Mouse (Mus musculus) neural tube, embryonic 14.5 days (tissue): ENCODE results near the gene Cilp2. TPM values are rescaled to one million over a fixed set of nuclear protein-coding genes. Genes with fewer than 3 reads are reported as not detected.

Source experiments
- ATAC-seq: fragments of 200-750 bp; cut with Nextera tagmentation; 2 replicates; pipeline ENCODE4 v1.8.0; 2017; ENCODE audit warnings: low read depth, mild to moderate bottlenecking, moderate TSS enrichment, moderate library complexity
- H3K27ac ChIP-seq: fragments of 300-500 bp; sonication (generic); 2 replicates; pipeline ENCODE4 v1.5.1; 2014; ENCODE audit warnings: low read depth, mild to moderate bottlenecking, control low read depth, low read length, moderate library complexity, mixed read lengths
- H3K27me3 ChIP-seq: fragments of 300-500 bp; sonication (generic); 2 replicates; pipeline ENCODE4 v1.6.1; 2014; ENCODE audit warnings: low read length; ENCODE audit not compliant: control insufficient read depth, insufficient read depth
- H3K36me3 ChIP-seq: fragments of 300-500 bp; sonication (generic); 2 replicates; pipeline ENCODE4 v1.6.1; 2014; ENCODE audit warnings: low read length, mixed read lengths; ENCODE audit not compliant: control insufficient read depth, insufficient read depth
- H3K4me1 ChIP-seq: fragments of 300-500 bp; sonication (generic); 2 replicates; pipeline ENCODE4 v1.6.1; 2014; ENCODE audit warnings: low read length; ENCODE audit not compliant: control insufficient read depth, insufficient read depth
- H3K4me2 ChIP-seq: fragments of 300-500 bp; sonication (generic); 2 replicates; pipeline ENCODE4 v1.6.1; 2014; ENCODE audit warnings: mild to moderate bottlenecking, low read depth, low read length, control low read depth
- H3K4me3 ChIP-seq: fragments of 300-500 bp; sonication (generic); 2 replicates; pipeline ENCODE4 v1.5.1; 2014; ENCODE audit warnings: low read depth, low read length, control low read depth, mixed read lengths
- H3K9ac ChIP-seq: fragments of 300-500 bp; sonication (generic); replicated peaks from 2 replicates; pipeline ENCODE4 v1.6.1; 2014; ENCODE audit warnings: low read depth, mild to moderate bottlenecking, control low read depth, low read length, mixed read lengths
- H3K9me3 ChIP-seq: fragments of 300-500 bp; sonication (generic); 2 replicates; pipeline ENCODE4 v1.6.1; 2016; ENCODE audit warnings: low read length; ENCODE audit not compliant: control insufficient read depth
- WGBS: fragments of 180-500 bp; shearing (Covaris S2); extraction: QIAGEN DNeasy Blood & Tissue Kit; methylation state at CpG from one replicate; pipeline ENCODE4 v1.1.7; 2014; 5-methylcytosine and 5-hydroxymethylcytosine counted together
- polyA plus RNA-seq: library from polyadenylated mRNA; unstranded; fragments of >200 nt; fragmentation: Nextera tagmentation; extraction: Ambion mirVana; gene quantifications from 2 replicates; pipeline ENCODE4 v1.2.1, GENCODE M21; 2014

The Cilp2 gene
- 3.5 and 4.3 TPM in 2 replicates for polyA plus RNA-seq

- no peak within 1 kb of the TSS for H3K9ac ChIP-seq
- H3K4me1 ChIP-seq = peaks cover 13% of the 10 kb centered on the region
- 1% methylated on average over 49 of the region's 60 CpGs for WGBS
- peaks cover 66% of the 10 kb centered on the region for H3K27me3 ChIP-seq
- H3K27ac ChIP-seq = no peak within 1 kb of the TSS
- H3K4me2 ChIP-seq = peak within 1 kb of the TSS; percentile 36
- no peaks in the 10 kb centered on the region for H3K36me3 ChIP-seq
- peak within 1 kb of the TSS; percentile 22 for H3K4me3 ChIP-seq
- 0 out of 2 replicates have a peak, but pooled peaks have one; percentile 7 for ATAC-seq
- no peaks in the 10 kb centered on the region for H3K9me3 ChIP-seq
Measured at GRCm38 (mm10) chr8:69887289-69888243, at the start of gene Cilp2. TSS of gene Cilp2 (minus strand) at chr8:69887687.

- WGBS = 72% methylated on average over 7 of the region's 7 CpGs
- ATAC-seq = peak; percentile 76; the same call in 1 of the 2 replicates
- no peaks in the 10 kb centered on the region for H3K36me3 ChIP-seq
Measured at GRCm38 (mm10) chr8:69936050-69936794, 48.7 kb upstream of the Cilp2 start.

GRCm38 (mm10) chr8:69935431-69935830 is 47.9 kb upstream of the Cilp2 start:
- Histone ChIP-seq H3K27ac (no peak overlapping the region), H3K9me3 (no peaks in the 10 kb centered on the region), H3K4me1 (no peaks in the 10 kb centered on the region), H3K36me3 (no peaks in the 10 kb centered on the region), H3K9ac (no peak overlapping the region), H3K27me3 (no peaks in the 10 kb centered on the region), H3K4me3 (no peak overlapping the region), H3K4me2 (no peak overlapping the region)
- no peak for ATAC-seq
- WGBS = 94% methylated on average over 3 of the region's 3 CpGs

More at GRCm38 (mm10) chr8:69936050-69936794, 48.7 kb upstream of the Cilp2 start:
- H3K27me3 ChIP-seq = no peaks in the 10 kb centered on the region
- no peaks in the 10 kb centered on the region for H3K9me3 ChIP-seq
- H3K9ac ChIP-seq = no peak overlapping the region
- no peak overlapping the region for H3K4me3 ChIP-seq
- H3K4me1 ChIP-seq = no peaks in the 10 kb centered on the region
- H3K27ac ChIP-seq = peak overlapping the region; percentile 39
- H3K4me2 ChIP-seq = no peak overlapping the region

- Histone ChIP-seq H3K27ac (no peak overlapping the region), H3K9me3 (no peaks in the 10 kb centered on the region), H3K4me3 (no peak overlapping the region), H3K27me3 (no peaks in the 10 kb centered on the region), H3K4me1 (no peaks in the 10 kb centered on the region), H3K9ac (no peak overlapping the region), H3K36me3 (no peaks in the 10 kb centered on the region), H3K4me2 (no peak overlapping the region)
- WGBS = 92% methylated on average over 5 of the region's 5 CpGs
- no peak for ATAC-seq
Measured at GRCm38 (mm10) chr8:69934582-69934981, 47.1 kb upstream of the Cilp2 start.

- 86% methylated on average over 2 of the region's 2 CpGs for WGBS
- Histone ChIP-seq H3K9ac (no peak overlapping the region), H3K4me3 (no peak overlapping the region), H3K4me1 (no peaks in the 10 kb centered on the region), H3K27me3 (no peaks in the 10 kb centered on the region), H3K27ac (no peak overlapping the region), H3K9me3 (no peaks in the 10 kb centered on the region), H3K4me2 (no peak overlapping the region), H3K36me3 (no peaks in the 10 kb centered on the region)
- ATAC-seq = no peak
Measured at GRCm38 (mm10) chr8:69933811-69934210, 46.3 kb upstream of the Cilp2 start.

- ATAC-seq = no peak
- Histone ChIP-seq H3K27ac (no peak overlapping the region), H3K36me3 (no peaks in the 10 kb centered on the region), H3K4me2 (no peak overlapping the region), H3K9ac (no peak overlapping the region), H3K4me1 (no peaks in the 10 kb centered on the region), H3K4me3 (no peak overlapping the region), H3K9me3 (no peaks in the 10 kb centered on the region), H3K27me3 (no peaks in the 10 kb centered on the region)
Measured at GRCm38 (mm10) chr8:69926901-69927300, 39.4 kb upstream of the Cilp2 start.

- Histone ChIP-seq H3K9ac (no peak overlapping the region), H3K9me3 (no peaks in the 10 kb centered on the region), H3K27me3 (no peaks in the 10 kb centered on the region), H3K4me1 (peaks cover 9% of the 10 kb centered on the region), H3K36me3 (no peaks in the 10 kb centered on the region), H3K4me2 (no peak overlapping the region), H3K4me3 (no peak overlapping the region), H3K27ac (no peak overlapping the region)
- 81% methylated on average over 1 of the region's 1 CpGs for WGBS
- no peak for ATAC-seq
Measured at GRCm38 (mm10) chr8:69923986-69924385, 36.5 kb upstream of the Cilp2 start.

- Histone ChIP-seq H3K9me3 (no peaks in the 10 kb centered on the region), H3K27me3 (no peaks in the 10 kb centered on the region), H3K36me3 (peaks cover 8% of the 10 kb centered on the region; the same call in 1 of the 2 replicates), H3K4me3 (no peak overlapping the region), H3K27ac (peak overlapping the region; percentile 69), H3K9ac (0 out of 2 replicates have a peak overlapping the region, but pooled peaks have one; percentile 21), H3K4me1 (peaks cover 9% of the 10 kb centered on the region), H3K4me2 (no peak overlapping the region)
- WGBS = 94% methylated on average over 2 of the region's 2 CpGs
- no peak for ATAC-seq
Measured at GRCm38 (mm10) chr8:69921141-69921540, 33.7 kb upstream of the Cilp2 start.
